Mouse (Mus musculus) ES-E14 (cell line): ENCODE measurements at regions not wholly inside any gene's neighbourhood (a gene's known extent, or its start where the extent isn't known, plus 50 kb on each side); places are given as distances from the start of the nearest gene placed in this dataset.

Experiments used
- DNase-seq: peaks from one replicate; pipeline ENCODE4 v3.0.0-alpha.2; 2013; ENCODE audit warnings: low read depth, low spot score
- H3K27ac ChIP-seq: 2 replicates; pipeline ENCODE4 v1.5.1; 2012; ENCODE audit warnings: low read depth, mild to moderate bottlenecking, low read length, moderate library complexity, mixed read lengths; ENCODE audit not compliant: poor library complexity, insufficient read depth, severe bottlenecking
- H3K36me3 ChIP-seq: 2 replicates; pipeline ENCODE4 v1.6.1; 2012; ENCODE audit warnings: mild to moderate bottlenecking, low read length, moderate library complexity, mixed read lengths; ENCODE audit not compliant: control insufficient read depth, poor library complexity, insufficient read depth, severe bottlenecking
- H3K4me1 ChIP-seq, 2 experiments: fragments of 150-350 bp in 1 of 2; sonication (generic) in 1 of 2; 2 replicates each; pipeline ENCODE4 v1.6.1; 2012; ENCODE audit warnings: low read length in 2 of 2, mild to moderate bottlenecking in 1 of 2, mixed read lengths in 1 of 2; ENCODE audit not compliant: control insufficient read depth in 2 of 2, insufficient read depth in 2 of 2, poor library complexity in 1 of 2
- H3K4me3 ChIP-seq, 2 experiments: fragments of 150-350 bp in 1 of 2; sonication (generic) in 1 of 2; 2 replicates each; pipeline ENCODE4 v1.5.1; 2012; ENCODE audit warnings: low read length in 2 of 2, low read depth in 1 of 2, mild to moderate bottlenecking in 1 of 2, mixed read lengths in 1 of 2; ENCODE audit not compliant: insufficient read depth in 1 of 2, poor library complexity in 1 of 2, severe bottlenecking in 1 of 2
- H3K9ac ChIP-seq: 2 replicates; pipeline ENCODE4 v1.6.1; 2012; ENCODE audit warnings: low read depth, mild to moderate bottlenecking, low read length, mixed read lengths; ENCODE audit not compliant: poor library complexity, insufficient read depth, severe bottlenecking
- H3K9me3 ChIP-seq: fragments of 150-350 bp; sonication (generic); 2 replicates; pipeline ENCODE4 v1.6.1; 2012; ENCODE audit warnings: low read depth, mild to moderate bottlenecking, low read length; ENCODE audit not compliant: control insufficient read depth, insufficient read depth
- CHD2 ChIP-seq: IDR thresholded peaks from 2 replicates; pipeline ENCODE4 v1.6.1; 2014; ENCODE audit warnings: mild to moderate bottlenecking, low read depth, low read length, inconsistent platforms
- HCFC1 ChIP-seq: IDR thresholded peaks from 2 replicates; pipeline ENCODE4 v1.6.1; 2012; ENCODE audit warnings: low read length, inconsistent platforms, borderline replicate concordance; ENCODE audit not compliant: insufficient read depth
- MAFK ChIP-seq: IDR thresholded peaks from 2 replicates; pipeline ENCODE4 v1.6.1; 2014; ENCODE audit warnings: mild to moderate bottlenecking, low read depth, low read length, inconsistent platforms; ENCODE audit not compliant: insufficient read depth
- ZC3H11A ChIP-seq: IDR thresholded peaks from 2 replicates; pipeline ENCODE4 v1.6.1; 2012; ENCODE audit warnings: low read depth, mild to moderate bottlenecking, inconsistent platforms, low read length, borderline replicate concordance
- ZNF384 ChIP-seq: IDR thresholded peaks from 2 replicates; pipeline ENCODE4 v1.6.1; 2012; ENCODE audit warnings: low read depth, low read length, inconsistent platforms
- in situ Hi-C, 2 experiments: fragments of 600-800 bp; cut with MboI; formaldehyde crosslinking; loops; one replicate each; pipeline ENCODE4 v1.15.1; 2025; ENCODE audit warnings: low sequenced_read_pairs in 2 of 2, inconsistent platforms in 1 of 2; ENCODE audit not compliant: unreplicated experiment in 2 of 2

- DNase-seq: no peak
- H3K4me1 ChIP-seq: no peaks in the 10 kb centered on the region
- no peak overlapping the region for H3K4me3 ChIP-seq
- H3K36me3 ChIP-seq: no peaks in the 10 kb centered on the region
- no peak overlapping the region for H3K9ac ChIP-seq
- H3K9me3 ChIP-seq: no peaks in the 10 kb centered on the region
- TF ChIP-seq MAFK (no peak), HCFC1 (no peak), ZNF384 (no peak), ZC3H11A (no peak), CHD2 (no peak)
- in situ Hi-C loops: no loop called here
- no peak overlapping the region for H3K27ac ChIP-seq
Observed at GRCm38 (mm10) chr6:95243657-95244056, 78.3 kb upstream of the Gm10234 start.

GRCm38 (mm10) chr6:95244911-95245310 lies 77.0 kb upstream of the Gm10234 start:
- H3K4me3 ChIP-seq: no peak overlapping the region
- in situ Hi-C loops: no loop called here
- H3K9ac ChIP-seq: no peak overlapping the region
- no peak overlapping the region for H3K27ac ChIP-seq
- TF ChIP-seq MAFK (no peak), ZNF384 (no peak), ZC3H11A (no peak), CHD2 (no peak), HCFC1 (no peak)
- H3K36me3 ChIP-seq: no peaks in the 10 kb centered on the region
- no peaks in the 10 kb centered on the region for H3K4me1 ChIP-seq
- no peaks in the 10 kb centered on the region for H3K9me3 ChIP-seq
- no peak for DNase-seq

GRCm38 (mm10) chr6:95256303-95256702 lies 65.6 kb upstream of the Gm10234 start:
- Histone ChIP-seq H3K9ac (no peak overlapping the region), H3K27ac (no peak overlapping the region), H3K4me3 (no peak overlapping the region), H3K4me1 (no peaks in the 10 kb centered on the region), H3K36me3 (no peaks in the 10 kb centered on the region), H3K9me3 (no peaks in the 10 kb centered on the region)
- no peak for TF ChIP-seq HCFC1
- no peak for TF ChIP-seq MAFK
- no peak for TF ChIP-seq ZC3H11A
- no peak for TF ChIP-seq ZNF384
- no peak for TF ChIP-seq CHD2
- in situ Hi-C loops: no loop called here
- DNase-seq: no peak

- TF ChIP-seq CHD2: no peak
- TF ChIP-seq MAFK: no peak
- TF ChIP-seq ZC3H11A: no peak
- TF ChIP-seq ZNF384: no peak
- no peak for TF ChIP-seq HCFC1
- no peak overlapping the region for H3K4me3 ChIP-seq
- in situ Hi-C loops: no loop called here
Observed at GRCm38 (mm10) chr6:95261001-95261400, 60.9 kb upstream of the Gm10234 start.

GRCm38 (mm10) chr6:95264011-95264869 lies 57.7 kb upstream of the Gm10234 start:
- TF ChIP-seq ZC3H11A: no peak
- no peak for TF ChIP-seq CHD2
- TF ChIP-seq ZNF384: no peak
- no peak for TF ChIP-seq HCFC1
- no peak for TF ChIP-seq MAFK
- no peak for DNase-seq
- Histone ChIP-seq H3K4me1 (no peaks in the 10 kb centered on the region), H3K27ac (no peak overlapping the region), H3K9ac (no peak overlapping the region), H3K4me3 (no peak overlapping the region), H3K36me3 (no peaks in the 10 kb centered on the region), H3K9me3 (no peaks in the 10 kb centered on the region)
- in situ Hi-C loops: no loop called here

More at GRCm38 (mm10) chr6:95261001-95261400, 60.9 kb upstream of the Gm10234 start:
- DNase-seq: no peak
- Histone ChIP-seq H3K4me1 (no peaks in the 10 kb centered on the region), H3K9ac (no peak overlapping the region), H3K27ac (no peak overlapping the region), H3K36me3 (no peaks in the 10 kb centered on the region), H3K9me3 (no peaks in the 10 kb centered on the region)
